Mouse (Mus musculus) kidney, postnatal 25 days (tissue): ENCODE results near the gene Hoxa7.

Experiments used
- DNase-seq, 2 experiments: peaks; one replicate each; pipeline ENCODE4 v3.0.0; 2021; ENCODE audit warnings: mixed read lengths in 2 of 2

Hoxa7 gene

GRCm38 (mm10) chr6:52208868-52209684 lies 12.6 kb downstream of the Hoxa7 start:
- peak; percentile 17 to 39 for DNase-seq

- peak; percentile 87 to 90 for DNase-seq
These were observed 13.4 kb downstream of the Hoxa7 start, which contains the start of gene Hoxa6 for GRCm38 (mm10) chr6:52208072-52208867. Gene Hoxa6 (minus strand): TSS chr6:52208722.

GRCm38 (mm10) chr6:52207684-52207976 lies 14.0 kb downstream of the Hoxa7 start:
- DNase-seq, result no peak

GRCm38 (mm10) chr6:52206882-52207683 lies 14.6 kb downstream of the Hoxa7 start:
- peak in 1 of 2 experiments; percentile 30 for DNase-seq

- peak in 1 of 2 experiments; percentile 56 for DNase-seq
These were observed 15.7 kb downstream of the Hoxa7 start for GRCm38 (mm10) chr6:52205638-52206621.

GRCm38 (mm10) chr6:52205221-52205620 lies 16.4 kb downstream of the Hoxa7 start:
- no peak for DNase-seq

- DNase-seq, result peak; percentile 92 to 93
These were observed 17.5 kb downstream of the Hoxa7 start, which contains the start of gene Hoxa5 for GRCm38 (mm10) chr6:52204050-52204752. Gene Hoxa5 (minus strand): TSS chr6:52204587.

- peak; percentile 44 to 67 for DNase-seq
These were observed 18.1 kb downstream of the Hoxa7 start for GRCm38 (mm10) chr6:52203371-52204049.

GRCm38 (mm10) chr6:52203121-52203370 lies 18.6 kb downstream of the Hoxa7 start:
- peak; percentile 55 to 66 for DNase-seq

- DNase-seq, result peak; percentile 5 to 35
These were observed 19.1 kb downstream of the Hoxa7 start for GRCm38 (mm10) chr6:52202362-52203120.

GRCm38 (mm10) chr6:52201269-52201668 lies 20.4 kb downstream of the Hoxa7 start:
- no peak for DNase-seq

GRCm38 (mm10) chr6:52200751-52201250 lies 20.9 kb downstream of the Hoxa7 start:
- no peak for DNase-seq

- DNase-seq, result peak; percentile 15 to 58
These were observed 21.4 kb downstream of the Hoxa7 start for GRCm38 (mm10) chr6:52200073-52200750.

GRCm38 (mm10) chr6:52197271-52197670 lies 24.4 kb downstream of the Hoxa7 start:
- DNase-seq, result peak; percentile 73 to 82

- DNase-seq, result peak in 1 of 2 experiments; percentile 24
These were observed 24.8 kb downstream of the Hoxa7 start for GRCm38 (mm10) chr6:52196811-52197210.

- peak; percentile 30 to 49 for DNase-seq
These were observed 27.0 kb downstream of the Hoxa7 start for GRCm38 (mm10) chr6:52194690-52195089.

- peak; percentile 94 to 96 for DNase-seq
These were observed 29.6 kb downstream of the Hoxa7 start for GRCm38 (mm10) chr6:52191860-52192550.
